Mouse (Mus musculus) layer of hippocampus, adult 9-10 months (tissue): ENCODE results near the gene Cldn14.
"Not testable (repeated sequence)": the region's sequence is repeated elsewhere in the genome, so short reads cannot be mapped to it uniquely, and the experiment has no call there.

Experiments
- DNase-seq: peaks from one replicate; pipeline ENCODE4 v3.0.0; 2022; ENCODE audit warnings: low spot score

Cldn14 gene

GRCm38 (mm10) chr16:94008737-94009136 is at the start of gene Cldn14:
Cldn14 (minus strand) TSS chr16:94008837.
- DNase-seq: no peak

DNA sequence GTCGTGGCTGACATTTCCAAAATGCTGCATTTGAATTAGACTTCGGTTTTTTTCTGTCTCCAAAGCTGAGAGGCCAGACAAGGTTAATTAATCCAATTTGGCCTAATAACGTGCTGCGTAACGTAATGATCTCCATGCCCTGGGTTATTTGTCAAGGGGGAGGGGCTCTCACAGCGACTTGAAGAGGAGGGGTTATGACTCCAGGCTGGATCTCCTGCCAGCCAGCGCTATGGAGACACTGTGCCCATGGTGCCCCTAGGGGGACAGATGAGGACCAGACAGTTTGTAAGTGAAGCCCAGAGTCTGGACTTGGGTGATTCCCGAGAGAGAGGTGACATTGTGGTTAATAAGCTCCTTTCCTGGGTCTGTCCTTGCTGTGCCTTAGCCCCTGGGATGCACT is 46.9 kb upstream of the Cldn14 start:
- DNase-seq: no peak

- no peak for DNase-seq
Observed at GRCm38 (mm10) chr16:94055176-94055575, 46.5 kb upstream of the Cldn14 start.

GRCm38 (mm10) chr16:94050368-94050767 is 41.7 kb upstream of the Cldn14 start:
- DNase-seq: no peak

GRCm38 (mm10) chr16:94044996-94045395 is 36.4 kb upstream of the Cldn14 start:
- DNase-seq: peak; percentile 21

DNA sequence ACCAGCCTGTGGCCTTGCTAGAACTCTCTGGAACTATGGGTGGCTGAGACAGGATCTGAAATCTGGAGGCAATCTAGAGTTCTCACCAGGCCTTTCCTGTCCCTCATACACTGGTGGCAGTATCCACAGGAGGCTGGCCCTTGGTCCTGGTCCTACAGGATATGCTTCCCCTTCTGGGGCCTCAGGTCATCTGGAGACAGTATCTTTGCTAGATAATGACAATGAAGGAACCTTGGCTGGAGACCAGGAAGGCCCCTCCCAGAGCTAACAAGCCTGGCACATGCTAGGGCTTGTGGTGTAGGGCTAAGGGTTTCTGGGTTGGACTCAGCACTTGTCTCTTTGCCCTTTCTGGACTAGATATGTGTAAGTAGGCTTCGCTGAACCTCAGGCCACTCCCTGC is 35.2 kb upstream of the Cldn14 start:
- no peak for DNase-seq

GRCm38 (mm10) chr16:94041065-94041712 is 32.6 kb upstream of the Cldn14 start:
- no peak for DNase-seq

GRCm38 (mm10) chr16:94040485-94040884 is 31.8 kb upstream of the Cldn14 start:
- DNase-seq: no peak

- no peak for DNase-seq
Observed at GRCm38 (mm10) chr16:94038986-94039341, 30.3 kb upstream of the Cldn14 start.

GRCm38 (mm10) chr16:94038272-94038985 is 29.8 kb upstream of the Cldn14 start:
- peak; percentile 50 for DNase-seq

- DNase-seq: no peak
Observed at GRCm38 (mm10) chr16:94037280-94037679, 28.6 kb upstream of the Cldn14 start.

- no peak for DNase-seq
Observed at GRCm38 (mm10) chr16:94034152-94034551, 25.5 kb upstream of the Cldn14 start.

DNA sequence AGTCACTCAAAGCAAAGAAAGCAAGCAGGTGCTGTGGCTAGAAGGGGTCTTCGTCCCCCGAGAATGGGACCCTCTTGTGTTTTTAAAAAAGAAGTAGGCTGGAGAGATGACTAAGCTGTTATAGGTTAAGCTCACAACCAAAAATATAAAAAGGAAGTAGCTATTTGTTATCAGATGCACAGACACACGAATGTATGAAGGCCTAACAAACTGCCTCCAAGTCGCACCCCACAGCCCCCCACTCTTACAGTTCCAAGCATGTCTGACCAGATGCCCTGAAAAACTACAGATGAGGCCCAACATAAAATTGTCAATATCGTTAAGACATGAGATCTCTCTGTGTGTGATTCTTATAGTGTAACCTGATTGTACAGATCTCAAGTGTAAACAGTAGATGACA is 23.6 kb upstream of the Cldn14 start:
- DNase-seq: no peak

- DNase-seq: no peak
Observed at GRCm38 (mm10) chr16:94023352-94024280, 15.0 kb upstream of the Cldn14 start.

GRCm38 (mm10) chr16:94019725-94020124 is 11.1 kb upstream of the Cldn14 start:
- DNase-seq: not testable (repeated sequence)

DNA sequence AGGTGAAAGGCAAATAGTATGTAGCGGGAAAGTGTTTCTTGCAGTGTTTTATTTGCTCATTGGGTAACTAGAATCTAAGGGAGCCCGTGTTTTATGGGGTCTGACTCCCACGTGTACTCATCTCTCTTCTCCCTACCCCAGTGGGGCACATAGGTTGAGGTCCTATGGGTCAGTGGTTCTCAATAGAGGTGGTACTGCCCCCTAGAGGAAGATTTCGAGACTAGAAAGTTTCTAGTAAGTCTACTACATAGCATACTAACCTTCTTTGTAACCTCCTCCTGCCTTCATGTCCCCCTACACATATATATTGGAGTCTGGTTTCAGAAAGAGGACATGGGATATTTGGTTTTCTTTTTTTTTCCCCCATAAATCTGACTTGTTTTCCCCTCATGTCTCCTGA is 9.3 kb upstream of the Cldn14 start:
- DNase-seq: no peak

GRCm38 (mm10) chr16:94014489-94015096 is 6.0 kb upstream of the Cldn14 start:
- DNase-seq: no peak

GRCm38 (mm10) chr16:94013328-94014086 is 4.9 kb upstream of the Cldn14 start:
- DNase-seq: not testable (repeated sequence)

- DNase-seq: no peak
Observed at GRCm38 (mm10) chr16:94011224-94011623, 2.6 kb upstream of the Cldn14 start.

DNA sequence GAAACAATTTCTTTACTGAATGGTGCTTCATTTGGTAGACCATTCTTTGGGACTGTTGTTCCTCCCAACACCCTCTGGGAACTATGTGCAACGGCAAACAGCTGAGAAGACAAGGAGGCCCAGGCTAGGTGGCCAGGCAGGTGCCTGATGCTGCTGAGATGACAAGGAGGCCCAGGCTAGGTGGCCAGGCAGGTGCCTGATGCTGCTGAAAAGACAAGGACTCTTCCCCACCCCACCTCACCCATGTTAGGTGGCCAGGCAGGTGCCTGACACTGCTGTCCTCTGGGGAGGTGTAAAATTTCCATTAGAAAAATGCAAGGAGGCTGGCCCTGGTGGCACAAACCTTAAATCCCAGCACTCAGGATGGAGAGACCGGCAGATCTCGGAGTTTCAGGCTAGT is 2.0 kb upstream of the Cldn14 start:
- DNase-seq: no peak

DNA sequence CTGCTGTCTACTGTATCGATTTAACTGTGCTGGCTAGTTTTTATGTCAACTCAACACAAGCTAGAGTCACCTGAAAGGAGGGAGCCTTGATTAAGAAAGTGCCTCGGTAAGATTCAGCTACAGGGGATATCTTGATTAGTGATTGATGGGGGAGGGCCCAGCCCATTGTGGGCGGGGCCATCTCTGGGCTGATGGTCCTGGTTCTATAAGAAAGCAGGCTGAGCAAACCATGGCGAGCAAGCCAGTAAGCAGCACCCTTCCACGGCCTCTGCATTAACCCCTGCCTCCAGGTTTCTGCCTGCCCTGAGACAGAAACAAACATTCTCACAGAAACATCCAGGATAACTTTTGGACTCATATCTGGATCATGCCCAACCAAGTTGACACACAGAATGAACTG is 1.5 kb upstream of the Cldn14 start:
- DNase-seq: no peak

DNA sequence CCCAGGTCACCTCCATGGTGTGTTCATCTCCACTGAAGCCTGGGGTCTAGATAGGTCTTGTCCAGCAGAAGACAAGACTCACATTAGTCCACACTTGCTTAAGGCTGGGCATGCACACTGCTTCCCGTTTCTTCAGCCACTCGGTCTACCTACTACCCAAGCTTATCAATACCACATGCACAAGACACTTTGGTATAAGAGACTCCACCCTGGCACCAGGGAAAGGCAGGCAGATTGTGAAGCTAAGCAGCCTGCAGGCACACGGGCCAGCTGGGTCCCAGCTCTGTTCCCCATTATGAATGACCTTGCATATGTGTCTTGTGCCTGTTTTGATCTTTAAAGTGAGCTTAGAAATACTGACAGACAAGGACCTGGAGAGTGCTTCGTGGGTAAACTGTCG is 719 bp upstream of the Cldn14 start:
- DNase-seq: no peak
